Mouse (Mus musculus) spleen, postnatal 14 days (tissue): ENCODE measurements around the gene Mllt6.

Experiments used
- DNase-seq, 2 experiments: peaks; one replicate each; pipeline ENCODE4 v3.0.0; 2021 to 2022; ENCODE audit warnings: low spot score in 2 of 2

The Mllt6 gene

GRCm38 (mm10) chr11:97668160-97668559 lies 4.9 kb downstream of the Mllt6 start:
- no peak for DNase-seq

GRCm38 (mm10) chr11:97669268-97669667 lies 6.1 kb downstream of the Mllt6 start:
- DNase-seq, result no peak

- no peak for DNase-seq
Observed at GRCm38 (mm10) chr11:97669829-97670228, 6.6 kb downstream of the Mllt6 start.

GRCm38 (mm10) chr11:97670234-97671176 lies 7.3 kb downstream of the Mllt6 start:
- DNase-seq, result no peak

GRCm38 (mm10) chr11:97671177-97671527 lies 7.9 kb downstream of the Mllt6 start:
- DNase-seq, result no peak

- no peak for DNase-seq
Observed at GRCm38 (mm10) chr11:97673148-97673547, 9.9 kb downstream of the Mllt6 start.

GRCm38 (mm10) chr11:97676050-97676754 lies 13.0 kb downstream of the Mllt6 start:
- no peak for DNase-seq

- DNase-seq, result no peak
Observed at GRCm38 (mm10) chr11:97677381-97677780, 14.2 kb downstream of the Mllt6 start.

GRCm38 (mm10) chr11:97677842-97678241 lies 14.6 kb downstream of the Mllt6 start:
- DNase-seq, result no peak

- DNase-seq, result no peak
Observed at GRCm38 (mm10) chr11:97678301-97678700, 15.1 kb downstream of the Mllt6 start.

GRCm38 (mm10) chr11:97680430-97680829 lies 17.2 kb downstream of the Mllt6 start:
- no peak for DNase-seq

GRCm38 (mm10) chr11:97682504-97683055 lies 19.4 kb downstream of the Mllt6 start:
- no peak for DNase-seq

GRCm38 (mm10) chr11:97684063-97684680 lies 21.0 kb downstream of the Mllt6 start:
- DNase-seq, result peak; percentile 25 to 46

- DNase-seq, result no peak
Observed at GRCm38 (mm10) chr11:97684766-97685165, 21.6 kb downstream of the Mllt6 start.

GRCm38 (mm10) chr11:97685613-97686321 lies 22.6 kb downstream of the Mllt6 start, which contains the start of gene Cisd3:
Gene Cisd3, plus strand, starts transcription at chr11:97685826.
- peak; percentile 72 to 77 for DNase-seq

- DNase-seq, result no peak
Observed at GRCm38 (mm10) chr11:97686322-97686908, 23.2 kb downstream of the Mllt6 start.

GRCm38 (mm10) chr11:97687061-97687460 lies 23.8 kb downstream of the Mllt6 start:
- DNase-seq, result no peak

GRCm38 (mm10) chr11:97689861-97690260 lies 26.6 kb downstream of the Mllt6 start:
- peak; percentile 44 to 73 for DNase-seq

GRCm38 (mm10) chr11:97694435-97694834 lies 31.2 kb downstream of the Mllt6 start:
- DNase-seq, result no peak

- DNase-seq, result no peak
Observed at GRCm38 (mm10) chr11:97694921-97695711, 31.9 kb downstream of the Mllt6 start.
